Mouse (Mus musculus) forebrain, postnatal 0 days (tissue): ENCODE measurements around the gene Zkscan17. TPM values are rescaled to one million over a fixed set of nuclear protein-coding genes. Genes with fewer than 3 reads are reported as not detected.

Experiments used
- ATAC-seq: fragments of 200-750 bp; cut with Nextera tagmentation; 2 replicates; pipeline ENCODE4 v1.8.0; 2017; ENCODE audit warnings: mild to moderate bottlenecking, moderate library complexity
- DNase-seq: peaks from one replicate; pipeline ENCODE4 v3.0.0-alpha.2; 2015
- H3K27ac ChIP-seq: fragments of 300-500 bp; sonication (generic); 2 replicates; pipeline ENCODE4 v1.5.1; 2014; ENCODE audit warnings: low read depth, mild to moderate bottlenecking, antibody characterized with exemption, low read length, moderate library complexity, mixed read lengths
- H3K27me3 ChIP-seq: fragments of 300-500 bp; sonication (generic); 2 replicates; pipeline ENCODE4 v1.6.1; 2014; ENCODE audit warnings: mild to moderate bottlenecking, low read length, mixed read lengths; ENCODE audit not compliant: insufficient read depth
- H3K36me3 ChIP-seq: fragments of 300-500 bp; sonication (generic); 2 replicates; pipeline ENCODE4 v1.6.1; 2014; ENCODE audit warnings: mild to moderate bottlenecking, moderate library complexity; ENCODE audit not compliant: insufficient read depth
- H3K4me1 ChIP-seq: fragments of 300-500 bp; sonication (generic); 2 replicates; pipeline ENCODE4 v1.6.1; 2014; ENCODE audit warnings: antibody characterized with exemption; ENCODE audit not compliant: insufficient read depth
- H3K4me2 ChIP-seq: fragments of 300-500 bp; sonication (generic); 2 replicates; pipeline ENCODE4 v1.6.1; 2014; ENCODE audit warnings: low read depth, mild to moderate bottlenecking, moderate library complexity
- H3K4me3 ChIP-seq: fragments of 300-500 bp; sonication (generic); 2 replicates; pipeline ENCODE4 v1.5.1; 2014; ENCODE audit warnings: low read depth, low read length, mixed read lengths
- H3K9ac ChIP-seq: fragments of 300-500 bp; sonication (generic); 2 replicates; pipeline ENCODE4 v1.6.1; 2014; ENCODE audit warnings: mild to moderate bottlenecking
- H3K9me3 ChIP-seq: fragments of 300-500 bp; sonication (generic); 2 replicates; pipeline ENCODE4 v1.6.1; 2016; ENCODE audit warnings: low read length
- CTCF ChIP-seq: sonication (generic); IDR thresholded peaks from 2 replicates; pipeline ENCODE4 v1.5.1; 2016; ENCODE audit warnings: antibody characterized with exemption, control low read depth, low read depth
- WGBS: fragments of 180-500 bp; shearing (Covaris S2); extraction: QIAGEN DNeasy Blood & Tissue Kit; methylation state at CpG from one replicate; pipeline ENCODE4 v1.1.7; 2014; 5-methylcytosine and 5-hydroxymethylcytosine counted together
- polyA plus RNA-seq: library from polyadenylated mRNA; unstranded; fragments of >200 nt; fragmentation: Nextera tagmentation; extraction: Ambion mirVana; gene quantifications from 2 replicates; pipeline ENCODE4 v1.2.1, GENCODE M21; 2015
- total RNA-seq: library from RNA; depleted of rRNA; stranded (reverse); fragments of >200 nt; gene quantifications from 2 replicates; pipeline ENCODE4 v1.2.3, GENCODE M21; 2014; rRNA removed

The Zkscan17 gene
- total and polyA plus RNA-seq, 2 experiments from 2014 or later, result 12.2 to 21.4 TPM

DNA sequence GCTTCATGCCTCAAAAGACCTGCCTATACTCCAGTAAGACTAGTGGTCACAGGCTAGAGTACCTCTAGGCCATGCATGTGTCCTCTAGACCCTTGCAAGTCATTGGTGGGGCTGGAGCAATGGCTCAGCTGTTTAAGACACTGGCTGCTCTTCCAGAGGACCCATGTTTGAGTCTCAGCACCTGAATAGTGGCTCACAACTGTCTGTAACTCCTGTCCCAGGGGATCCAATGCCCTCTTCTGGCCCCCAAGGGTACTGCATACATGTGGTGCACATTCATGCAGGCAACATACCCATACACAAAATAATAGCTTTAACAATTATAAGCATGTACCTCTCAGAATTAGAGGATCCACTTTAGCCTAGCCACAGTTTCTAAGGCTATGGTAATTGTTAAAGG lies 83.4 kb downstream of the Zkscan17 start:
- Histone ChIP-seq H3K27me3 (no peaks in the 10 kb centered on the region), H3K9me3 (no peaks in the 10 kb centered on the region), H3K4me2 (no peak overlapping the region), H3K4me1 (no peaks in the 10 kb centered on the region), H3K27ac (no peak overlapping the region), H3K4me3 (no peak overlapping the region), H3K36me3 (peaks cover 10% of the 10 kb centered on the region), H3K9ac (no peak overlapping the region)
- ATAC-seq (no peak), DNase-seq (no peak)
- TF ChIP-seq CTCF, result no peak

- Histone ChIP-seq H3K4me2 (no peak overlapping the region), H3K36me3 (peaks cover 31% of the 10 kb centered on the region), H3K27me3 (no peaks in the 10 kb centered on the region), H3K4me3 (no peak overlapping the region), H3K9me3 (no peaks in the 10 kb centered on the region), H3K27ac (no peak overlapping the region), H3K9ac (no peak overlapping the region), H3K4me1 (no peaks in the 10 kb centered on the region)
- DNase-seq, result no peak
- WGBS, result 95% methylated on average over 12 of the region's 12 CpGs
- no peak for ATAC-seq
- no peak for TF ChIP-seq CTCF
Observed at GRCm38 (mm10) chr11:59437954-59438353, 88.6 kb downstream of the Zkscan17 start.

Other genes with a start within 250 kb of the Zkscan17 start
- 0.31 and 0.52 TPM in 2 replicates for gene Wnt3a, start 236.0 kb downstream of the Zkscan17 start, total RNA-seq
- 0.19 and 0.29 TPM in 2 replicates for gene Wnt3a, start 236.0 kb downstream of the Zkscan17 start, polyA plus RNA-seq
- 1.9 and 5.6 TPM in 2 replicates for gene Wnt9a, start 219.8 kb downstream of the Zkscan17 start, total RNA-seq
- 2.1 and 2.6 TPM in 2 replicates for gene Wnt9a, start 219.8 kb downstream of the Zkscan17 start, polyA plus RNA-seq
- not detected in 2 replicates for gene Prss38, start 151.1 kb downstream of the Zkscan17 start, total RNA-seq
- gene Prss38, start 151.1 kb downstream of the Zkscan17 start, polyA plus RNA-seq, result 0.12 TPM in 1 of 2 replicates, not detected in the other
- 26.5 and 27.7 TPM in 2 replicates for gene Jmjd4, start 76.7 kb downstream of the Zkscan17 start, total RNA-seq
- gene Jmjd4, start 76.7 kb downstream of the Zkscan17 start, polyA plus RNA-seq, result 14.2 and 17.0 TPM in 2 replicates
- 369 and 373 TPM in 2 replicates for gene Snap47, start 75.6 kb downstream of the Zkscan17 start, total RNA-seq
- gene Snap47, start 75.6 kb downstream of the Zkscan17 start, polyA plus RNA-seq, result 488 and 507 TPM in 2 replicates
- 14.1 and 14.2 TPM in 2 replicates for gene Zfp867, start 54.3 kb downstream of the Zkscan17 start, total RNA-seq
- 5.6 and 7.5 TPM in 2 replicates for gene Zfp867, start 54.3 kb downstream of the Zkscan17 start, polyA plus RNA-seq
- 0.08 and 0.14 TPM in 2 replicates for gene Nlrp3, start 14.8 kb upstream of the Zkscan17 start, total RNA-seq
- gene Nlrp3, start 14.8 kb upstream of the Zkscan17 start, polyA plus RNA-seq, result 0.10 and 0.30 TPM in 2 replicates
- not detected in 2 replicates for gene Olfr222, start 49.5 kb upstream of the Zkscan17 start, total RNA-seq
- gene Olfr222, start 49.5 kb upstream of the Zkscan17 start, polyA plus RNA-seq, result not detected in 2 replicates
- gene Olfr223, start 66.5 kb upstream of the Zkscan17 start, total RNA-seq, result not detected in 2 replicates
- gene Olfr223, start 66.5 kb upstream of the Zkscan17 start, polyA plus RNA-seq, result not detected in 2 replicates
- gene Mprip, start 134.6 kb upstream of the Zkscan17 start, total RNA-seq, result 191 and 205 TPM in 2 replicates
- gene Mprip, start 134.6 kb upstream of the Zkscan17 start, polyA plus RNA-seq, result 62.0 and 62.2 TPM in 2 replicates